In genomic region chr13:14115805-14116204, GRCm38 (mm10) we compare ENCODE assay signal across 25 mouse cellular contexts.
"Had no signal": no experiment of that assay in that cellular context is flagged by ENCODE, and none has a peak within 500 bp of the region (broad histone marks: within the 10 kb centered on the region; RNA-seq: fewer than 3 reads in every experiment).

No protein-coding gene starts in this region.

- ATAC-seq: hindbrain, postnatal 0 days; inflammation-experienced regulatory T-cells, adult 6 months; intestine, embryonic 15.5 days; intestine, embryonic 16.5 days; intestine, postnatal 0 days had no signal

- H3K4me1 ChIP-seq: kidney, embryonic 15.5 days had no signal

- H3K4me3 ChIP-seq: heart, embryonic 10.5 days; heart, embryonic 12.5 days; heart, embryonic 13.5 days; heart, embryonic 15.5 days; hindbrain, embryonic 10.5 days; hindbrain, embryonic 12.5 days; hindbrain, embryonic 13.5 days; hindbrain, embryonic 15.5 days; intestine, embryonic 15.5 days; kidney, embryonic 15.5 days; layer of hippocampus, adult 2 months had no signal

- H3K9ac ChIP-seq: heart, embryonic 12.5 days; heart, embryonic 13.5 days; heart, embryonic 15.5 days; hindbrain, embryonic 12.5 days; hindbrain, embryonic 13.5 days; hindbrain, embryonic 14.5 days; hindbrain, embryonic 15.5 days; intestine, embryonic 15.5 days; kidney, embryonic 15.5 days had no signal

- H3K9me3 ChIP-seq: heart, embryonic 10.5 days; heart, embryonic 12.5 days; heart, embryonic 13.5 days; heart, embryonic 15.5 days; hindbrain, embryonic 10.5 days; hindbrain, embryonic 12.5 days; hindbrain, embryonic 13.5 days; hindbrain, embryonic 15.5 days; intestine, embryonic 15.5 days; kidney, embryonic 15.5 days had no signal

- H3K27ac ChIP-seq: heart, embryonic 10.5 days; heart, embryonic 15.5 days; hindbrain, embryonic 10.5 days; hindbrain, embryonic 12.5 days; hindbrain, embryonic 13.5 days; hindbrain, embryonic 14.5 days; hindbrain, embryonic 15.5 days; hindbrain, postnatal 0 days; intestine, embryonic 15.5 days; kidney, embryonic 15.5 days; kidney, postnatal 0 days; layer of hippocampus, adult 2 months had no signal

- H3K27me3 ChIP-seq: heart, embryonic 12.5 days; heart, embryonic 13.5 days; heart, embryonic 15.5 days; hindbrain, embryonic 12.5 days; hindbrain, embryonic 13.5 days; hindbrain, embryonic 15.5 days; intestine, embryonic 15.5 days; kidney, embryonic 15.5 days had no signal

- DNase-seq: heart, postnatal 14 days; heart, postnatal 36 days; kidney, adult 11 months; kidney, adult 18-20 months; kidney, adult 8-10 months; layer of hippocampus, adult 9-11 months; layer of hippocampus, postnatal 36 days had no signal

- H3K36me3 ChIP-seq: heart, embryonic 12.5 days; heart, embryonic 15.5 days; hindbrain, embryonic 12.5 days; hindbrain, embryonic 13.5 days; hindbrain, embryonic 15.5 days; intestine, embryonic 15.5 days; kidney, embryonic 15.5 days had no signal

- H3K4me2 ChIP-seq: heart, embryonic 11.5 days; heart, embryonic 12.5 days; heart, embryonic 13.5 days; heart, embryonic 15.5 days; hindbrain, embryonic 12.5 days; hindbrain, embryonic 13.5 days; hindbrain, embryonic 14.5 days; hindbrain, embryonic 15.5 days; intestine, embryonic 15.5 days; kidney, embryonic 15.5 days had no signal
